Mouse (Mus musculus) thymus, postnatal 4 days (tissue): ENCODE data around the gene Fam243.

ENCODE experiments used
- DNase-seq: peaks from one replicate; pipeline ENCODE4 v3.0.0; 2021

The Fam243 gene

DNA sequence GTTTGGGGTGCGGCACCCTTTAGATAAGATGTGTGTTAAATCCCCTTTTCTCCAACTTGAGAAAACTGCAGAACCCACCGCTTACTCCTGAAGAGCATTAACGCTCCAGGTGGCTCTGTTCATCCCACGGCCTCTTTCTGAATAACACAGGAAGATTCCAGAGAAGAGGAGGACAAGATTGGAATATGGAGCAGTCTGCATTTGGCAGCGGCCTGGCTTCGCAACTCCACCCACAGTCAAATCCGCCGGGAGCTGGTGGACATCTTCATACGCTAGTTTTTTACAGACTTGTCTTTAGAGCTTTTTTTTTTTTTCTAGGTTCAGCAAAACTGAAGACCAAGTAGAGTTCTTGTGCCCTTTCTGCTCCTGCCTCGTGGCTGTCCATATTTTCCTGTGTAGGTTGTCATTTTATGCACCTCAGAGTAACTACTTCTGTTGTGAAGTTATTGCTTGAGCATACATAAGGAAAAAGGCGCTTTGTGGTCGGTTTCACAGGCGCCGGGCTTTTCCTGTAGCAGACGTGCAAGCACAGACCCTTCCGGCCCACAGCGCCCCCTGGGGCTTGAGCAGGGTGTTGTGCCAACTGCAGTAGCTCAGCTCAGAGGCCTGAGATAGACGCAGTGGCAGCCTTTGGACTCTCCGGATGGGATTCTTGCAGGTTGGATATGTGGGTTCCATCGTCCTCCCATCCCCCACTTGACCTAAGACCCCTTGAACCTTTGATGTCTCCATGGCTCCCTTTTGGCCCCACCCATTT, 1.7 kb downstream of the Fam243 start:
- peak; percentile 96 for DNase-seq

DNA sequence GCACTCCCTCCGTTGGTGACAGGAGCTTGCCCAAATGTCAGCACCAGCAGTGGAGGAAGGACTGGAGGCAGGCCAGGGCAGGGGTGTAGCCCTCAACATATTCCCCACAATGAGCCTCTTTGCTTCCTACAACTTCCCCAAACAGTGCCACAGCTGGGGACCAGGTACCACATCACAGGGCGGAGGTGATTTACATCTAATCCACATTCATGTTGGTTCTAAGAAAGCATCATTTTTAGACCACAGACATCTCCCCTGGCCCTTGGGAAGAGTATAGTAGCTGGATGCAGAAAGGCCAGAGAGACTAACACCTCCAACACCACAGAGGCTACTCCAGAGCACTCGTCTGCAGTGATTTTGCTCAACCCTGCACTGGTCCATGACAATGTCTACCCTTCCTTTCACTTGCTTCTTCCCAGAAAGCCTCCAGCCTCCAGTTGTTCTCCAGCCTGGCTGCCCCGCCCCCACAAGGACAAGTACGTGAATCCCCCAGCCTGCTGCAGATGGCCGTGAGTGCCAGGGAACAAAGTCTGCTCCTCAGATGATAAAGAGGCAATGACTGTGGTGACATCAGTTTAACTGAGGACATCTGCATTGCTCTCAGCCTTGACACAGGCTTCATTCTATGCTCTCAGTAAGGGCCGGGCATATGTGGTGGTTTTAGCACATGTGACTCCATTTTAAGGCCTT, 5.0 kb downstream of the Fam243 start:
- no peak for DNase-seq

DNA sequence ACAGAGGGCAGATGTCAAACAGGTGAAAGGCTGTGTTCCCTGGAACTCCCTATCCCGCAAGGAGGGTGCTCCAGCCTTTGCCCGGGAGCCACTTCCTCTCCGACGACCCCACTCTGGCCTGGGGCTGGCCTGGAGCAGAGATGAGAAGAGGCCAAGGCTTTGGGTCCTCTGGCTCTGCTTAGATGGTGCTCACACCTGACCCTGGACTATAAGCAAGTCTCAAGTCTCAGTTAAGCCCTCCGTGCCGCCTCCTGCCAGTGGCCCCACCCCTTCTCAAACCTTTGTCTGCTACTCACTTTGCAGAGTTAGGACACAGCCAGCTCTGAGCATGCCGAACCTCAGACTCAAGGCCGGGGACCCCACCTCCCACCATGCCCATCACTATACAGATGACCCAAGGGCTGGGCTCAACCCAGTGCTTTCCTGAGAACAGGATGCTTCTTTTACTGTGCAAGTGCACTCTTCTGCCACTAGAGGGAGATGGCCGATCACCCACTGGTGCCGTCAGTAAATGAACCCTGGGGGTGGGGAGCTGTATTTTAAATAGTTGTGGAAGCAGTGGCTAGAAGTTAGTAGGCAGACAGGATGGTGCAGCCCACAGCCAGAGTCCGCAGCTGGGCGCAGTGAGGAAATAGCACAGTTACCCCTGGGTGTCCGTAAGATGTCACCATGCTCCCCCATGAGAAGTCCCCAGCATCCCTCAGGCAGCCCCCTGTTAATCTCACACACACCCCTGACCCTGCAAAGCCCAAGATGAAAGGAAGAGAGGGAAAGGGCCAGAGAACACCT, 7.1 kb downstream of the Fam243 start:
- peak; percentile 51 for DNase-seq

DNA sequence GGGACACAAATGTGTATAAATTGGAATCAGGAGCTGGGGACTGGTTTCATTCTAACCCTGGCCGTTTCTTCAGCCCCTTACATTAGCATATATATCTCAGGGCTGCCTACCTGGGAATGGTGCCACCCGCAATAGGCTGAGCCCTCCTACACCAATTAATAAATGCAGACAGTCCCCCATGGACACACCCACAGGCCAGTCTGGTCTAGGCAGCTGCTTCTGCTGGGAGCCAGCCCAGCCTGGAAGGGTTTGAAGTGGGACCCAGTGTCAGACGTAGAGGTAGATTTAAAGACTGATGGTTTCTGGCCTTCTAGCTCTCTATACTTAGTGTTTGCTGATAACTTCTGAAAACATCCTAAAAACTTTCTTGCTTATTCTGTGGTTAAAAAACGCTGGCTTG, 12.1 kb downstream of the Fam243 start:
- no peak for DNase-seq

DNA sequence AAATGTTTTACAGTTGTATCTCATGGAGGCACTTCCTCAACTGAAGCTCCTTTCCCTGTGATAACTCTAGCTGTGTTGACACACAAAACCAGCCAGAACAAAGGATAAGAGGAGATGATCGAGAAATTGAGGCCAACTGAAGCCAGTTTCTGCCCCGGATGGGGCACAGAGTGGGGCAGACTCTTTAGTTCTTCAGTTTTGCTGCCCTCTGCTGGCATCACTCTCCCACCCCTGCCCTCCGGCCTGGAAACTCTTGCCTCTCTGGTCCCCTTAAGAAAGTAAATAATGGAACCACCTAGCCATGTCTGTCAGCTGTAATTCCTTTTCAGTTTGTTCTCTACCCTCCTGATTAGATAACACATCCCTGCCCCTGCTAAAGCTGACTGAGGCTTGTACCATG, 13.3 kb downstream of the Fam243 start:
- DNase-seq, result no peak

DNA sequence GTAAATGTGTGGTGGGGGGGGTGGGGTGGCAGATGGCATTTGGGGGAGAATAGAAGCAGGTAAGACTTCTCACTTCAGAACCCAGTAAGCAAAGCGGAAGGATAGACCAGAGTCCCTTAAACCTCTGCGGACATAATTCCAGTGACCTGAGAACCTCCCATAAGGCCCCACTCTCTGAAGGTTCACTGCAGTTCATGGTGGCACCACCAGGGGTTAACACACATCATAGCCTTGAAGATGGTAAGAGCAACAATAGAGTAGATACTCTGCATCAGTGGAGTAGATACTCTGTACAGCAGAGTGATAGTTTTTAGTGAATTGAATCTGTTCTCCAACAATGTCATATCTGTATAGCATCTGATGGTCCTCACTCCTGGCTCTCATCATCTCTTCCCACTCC, 15.7 kb downstream of the Fam243 start:
- DNase-seq, result peak; percentile 68

DNA sequence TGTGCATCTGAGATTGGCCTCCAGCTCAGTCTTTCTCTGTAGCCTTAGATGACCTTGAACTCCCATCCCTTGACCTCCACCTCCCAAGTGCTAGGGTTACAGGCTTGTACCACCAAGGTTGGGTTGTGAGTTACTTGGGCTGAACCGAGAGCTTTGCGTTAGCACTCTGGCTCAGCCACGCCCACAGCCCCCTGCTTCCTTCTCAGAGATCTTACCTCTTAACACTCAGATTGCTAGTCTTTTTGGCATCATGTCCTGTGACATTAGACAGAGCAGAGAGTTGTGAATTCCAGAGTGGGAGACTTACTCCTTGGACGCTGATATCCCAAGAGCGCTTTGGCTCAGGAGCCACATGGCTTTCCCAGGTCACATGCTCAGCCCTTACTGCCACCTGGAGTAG, 18.7 kb downstream of the Fam243 start:
- DNase-seq, result peak; percentile 30

DNA sequence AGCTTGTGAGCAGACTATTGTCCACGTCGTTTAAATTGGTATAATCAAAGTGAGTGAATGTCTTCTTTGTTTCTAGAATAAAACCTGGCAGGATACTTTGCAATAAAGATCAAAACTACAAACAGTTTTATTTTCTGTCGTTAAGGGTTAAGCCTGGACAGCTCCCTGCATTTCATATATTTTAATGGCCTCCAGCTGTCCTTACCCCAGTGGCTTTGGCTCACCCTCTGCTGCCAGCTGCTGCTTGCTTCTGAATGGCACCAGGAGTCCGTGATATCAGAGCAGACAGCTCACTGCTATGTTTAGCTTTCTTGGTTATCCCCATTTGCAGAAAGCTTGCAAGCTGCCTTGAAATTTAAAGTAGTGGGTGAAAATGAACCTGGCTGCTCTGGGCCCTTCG, 19.3 kb downstream of the Fam243 start:
- no peak for DNase-seq

DNA sequence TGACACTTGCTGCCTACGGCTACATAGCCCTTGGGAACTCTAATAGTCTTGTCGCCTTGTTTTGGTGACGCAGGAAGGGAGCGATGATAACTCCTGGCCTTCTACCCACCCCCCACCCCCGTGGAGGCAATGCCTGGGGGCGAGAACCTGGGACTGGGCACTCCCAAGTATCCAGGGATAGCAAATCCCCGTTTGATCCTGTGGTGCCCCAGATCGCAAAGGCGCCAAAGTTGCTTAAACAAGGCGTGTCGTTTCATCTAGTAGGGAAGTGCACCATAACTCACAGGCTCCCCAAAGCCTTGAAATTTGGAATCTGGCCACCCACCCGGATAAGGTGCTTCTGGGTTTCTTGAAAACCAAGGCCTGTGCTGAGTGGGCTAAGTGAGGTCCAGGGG, 19.8 kb downstream of the Fam243 start:
- no peak for DNase-seq

DNA sequence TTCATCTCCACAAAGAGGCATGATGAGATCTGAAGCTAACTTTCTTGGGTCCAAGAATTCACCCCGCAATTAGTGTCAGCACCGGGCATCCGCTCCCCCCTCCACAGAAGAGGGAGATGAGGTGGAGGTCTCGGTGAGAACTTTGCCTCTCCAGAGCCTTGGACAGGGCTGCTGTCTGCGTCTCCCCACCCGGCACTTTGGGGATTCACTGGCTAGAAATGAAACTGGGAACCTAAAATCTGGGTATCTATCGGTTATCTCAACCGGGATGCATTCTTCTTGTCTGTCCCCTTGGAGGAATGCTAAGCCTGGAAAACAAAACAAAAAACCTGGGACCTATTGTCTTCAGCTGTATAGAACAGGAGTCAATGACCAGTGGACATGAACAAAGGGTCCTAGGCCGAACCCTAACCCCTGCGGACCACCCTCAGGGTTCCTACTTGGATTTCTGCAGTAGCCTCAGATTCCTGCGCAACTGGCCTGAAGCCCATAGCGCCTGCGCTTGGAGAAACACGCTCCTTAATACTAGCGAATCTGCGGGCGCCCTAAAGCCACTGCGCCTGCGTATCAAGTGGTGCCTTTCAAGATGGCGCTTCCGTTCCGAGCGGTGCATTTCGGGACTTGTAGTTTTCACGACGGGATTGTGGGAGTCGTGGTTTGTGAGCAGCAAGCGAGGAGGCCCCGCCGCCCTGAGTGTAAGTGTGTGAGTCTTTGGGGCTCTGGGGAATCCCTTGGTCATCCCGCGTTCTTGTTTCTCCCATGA, 20.4 kb downstream of the Fam243 start, which contains the start of gene Smim11:
Smim11 (plus strand) TSS at position 638 of the 763 bp plus-strand sequence.
- DNase-seq, result peak; percentile 95

DNA sequence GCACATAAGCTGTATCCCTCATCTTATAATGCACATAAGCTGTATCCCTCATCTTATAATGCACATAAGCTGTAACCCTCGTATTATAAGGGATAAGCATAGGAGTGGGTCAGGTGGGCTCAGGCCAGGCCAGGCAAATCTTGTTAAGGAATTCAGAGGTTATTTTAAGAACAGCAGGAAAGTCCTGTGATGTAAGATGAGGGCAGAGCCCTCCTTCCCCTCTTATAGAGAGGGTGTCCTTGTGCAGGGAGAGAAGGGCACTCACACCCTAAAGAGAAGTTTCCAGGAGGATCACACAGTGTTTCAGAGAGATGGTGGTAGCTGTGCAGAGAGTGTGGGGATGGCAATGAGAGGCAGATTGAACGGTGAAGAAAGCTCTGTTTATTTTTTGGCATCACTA, 25.9 kb downstream of the Fam243 start:
- DNase-seq, result no peak

DNA sequence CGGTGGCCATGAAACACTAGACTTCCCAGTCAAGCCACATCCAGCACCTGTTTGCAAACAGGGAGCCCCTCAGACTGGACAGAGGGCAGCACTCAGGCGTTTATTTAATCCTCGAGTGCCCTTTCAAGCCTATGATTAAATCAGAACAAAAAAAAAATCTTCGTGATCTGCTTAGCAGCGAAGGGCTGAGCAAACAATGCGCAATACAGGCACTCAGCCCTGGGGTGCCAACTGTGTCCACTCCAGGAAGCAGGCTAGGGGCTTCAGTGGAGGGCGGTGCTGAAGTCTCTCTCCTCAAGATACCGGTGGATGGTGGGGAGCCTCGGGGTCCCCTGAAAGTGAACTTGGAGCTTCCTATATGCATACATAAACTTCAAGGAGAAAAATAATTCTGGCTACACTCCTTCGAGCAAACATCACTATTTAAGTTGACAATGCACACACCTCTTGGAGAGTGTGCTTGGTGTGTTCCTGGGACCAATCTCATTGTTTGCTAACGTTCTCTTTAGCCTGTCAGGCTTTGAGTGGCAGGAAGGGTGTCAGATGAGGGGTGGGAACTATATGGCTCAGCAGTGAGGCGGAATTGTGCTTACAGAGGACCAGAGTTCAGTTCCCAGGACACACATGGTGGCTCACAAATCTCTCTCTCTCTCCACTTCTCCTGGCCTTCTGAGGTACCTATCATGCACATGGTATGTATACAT, 26.8 kb downstream of the Fam243 start:
- no peak for DNase-seq

DNA sequence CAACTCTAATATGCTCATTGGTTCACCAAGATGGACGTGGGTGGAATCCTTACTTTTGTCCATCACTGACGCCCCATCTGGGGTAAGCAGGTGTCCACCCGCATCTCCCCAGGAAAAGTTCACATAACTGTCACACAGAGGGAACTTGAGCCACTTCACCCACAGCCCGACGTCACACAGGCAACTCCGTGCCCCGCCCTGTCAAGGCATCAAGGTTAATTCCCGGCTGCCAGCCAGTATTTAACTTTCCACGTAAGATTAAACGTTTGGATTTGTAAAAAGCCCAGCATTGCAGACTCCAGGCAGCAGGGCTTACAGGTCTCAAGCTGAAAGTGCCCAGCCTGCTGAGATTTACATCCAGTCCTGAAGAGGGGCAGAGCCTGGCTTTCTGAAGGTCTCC, 29.1 kb downstream of the Fam243 start, which contains the start of gene Kcne2:
Kcne2 (plus strand) TSS at position 289 of the 400 bp plus-strand sequence.
- DNase-seq, result no peak

DNA sequence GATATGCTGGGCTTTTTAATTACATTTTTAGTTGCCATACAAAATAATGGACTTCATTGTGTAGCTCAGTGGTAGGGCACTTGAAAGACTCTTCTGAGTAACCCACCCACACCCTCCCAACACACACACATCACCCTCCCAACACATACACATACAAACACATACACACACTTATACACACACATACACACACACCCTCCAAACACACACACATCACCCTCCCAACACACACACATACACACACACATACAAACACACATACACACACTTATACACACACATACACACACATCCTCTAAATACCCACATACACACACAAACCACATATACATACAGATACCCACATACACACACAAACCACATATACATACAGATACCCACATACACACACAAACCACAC, 31.2 kb downstream of the Fam243 start:
- DNase-seq, result no peak

DNA sequence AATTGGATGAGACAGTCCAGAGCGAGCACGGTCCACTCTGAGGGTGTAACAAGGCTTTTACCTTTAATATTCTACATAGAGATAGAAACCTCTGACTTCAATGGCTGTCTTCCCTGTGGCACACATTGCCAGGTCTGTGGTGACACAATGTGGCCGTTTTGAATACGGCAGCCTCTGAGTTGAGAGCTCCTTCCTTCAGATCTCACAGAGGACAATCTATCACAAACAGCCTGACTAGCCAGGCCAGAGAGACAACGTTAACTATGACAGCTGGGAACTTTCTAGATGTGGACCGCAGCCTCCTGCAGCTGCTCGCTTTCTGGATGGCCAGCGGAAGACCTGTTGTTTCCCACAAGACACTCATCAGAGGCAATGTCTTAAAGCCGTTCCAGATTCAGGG, 32.5 kb downstream of the Fam243 start:
- DNase-seq, result no peak

DNA sequence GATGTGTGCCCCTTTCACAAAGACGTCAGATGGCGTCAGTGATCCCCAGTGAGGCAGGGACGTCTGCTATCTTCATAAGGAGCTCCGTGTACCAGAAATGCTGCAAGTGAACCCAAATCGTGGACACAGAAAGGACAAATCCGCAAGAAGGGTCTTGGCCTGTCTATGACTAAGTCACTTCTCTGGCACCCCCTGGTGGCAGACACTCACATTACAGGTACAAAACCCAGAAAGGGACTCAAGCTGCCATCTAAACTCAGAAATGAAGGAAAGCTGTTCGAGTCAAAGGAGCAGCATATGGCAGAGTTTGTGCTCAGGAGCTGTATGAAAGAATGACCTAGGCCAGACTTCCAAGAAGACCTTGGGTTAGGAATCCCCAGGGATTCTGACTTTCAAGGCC, 34.6 kb downstream of the Fam243 start:
- DNase-seq, result peak; percentile 89

DNA sequence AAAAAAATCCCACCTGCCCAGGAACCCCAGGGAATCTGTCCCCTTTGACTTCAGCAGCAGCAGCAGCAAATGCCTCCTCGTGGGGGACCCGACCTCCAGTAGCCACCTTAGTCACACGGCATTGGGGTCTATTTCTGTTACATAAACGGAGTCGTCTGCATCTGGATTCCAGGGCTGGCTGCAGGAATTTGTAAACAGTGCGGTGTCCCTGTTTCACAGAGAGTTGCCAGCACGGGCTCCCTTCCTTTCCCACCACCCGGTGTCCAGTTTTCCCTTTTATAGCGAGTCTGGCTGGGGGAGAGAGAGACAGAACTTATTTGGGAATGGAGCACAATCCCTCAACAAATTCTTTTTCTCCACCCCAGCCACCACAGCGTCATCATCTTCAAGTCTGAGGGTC, 36.2 kb downstream of the Fam243 start:
- DNase-seq, result no peak

DNA sequence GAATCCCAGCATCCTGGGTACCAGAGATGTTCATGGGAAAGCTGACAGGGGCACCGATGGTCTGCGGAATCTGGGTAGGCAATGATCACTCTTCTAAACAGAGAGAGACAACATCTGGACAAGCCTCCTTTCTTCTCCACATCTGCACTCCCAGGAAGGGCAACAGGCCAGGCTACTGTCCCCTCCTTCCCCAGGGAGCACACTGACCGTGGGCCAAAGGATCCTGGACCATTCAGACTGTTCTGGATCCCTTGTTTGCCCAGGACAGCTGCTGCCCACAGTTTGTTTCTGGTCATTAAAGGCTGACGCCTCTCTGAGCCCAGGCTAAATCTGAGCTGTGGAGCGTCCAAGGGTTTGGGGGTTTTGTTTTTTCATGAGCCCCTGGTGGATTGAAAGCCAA, 38.6 kb downstream of the Fam243 start:
- DNase-seq, result no peak

DNA sequence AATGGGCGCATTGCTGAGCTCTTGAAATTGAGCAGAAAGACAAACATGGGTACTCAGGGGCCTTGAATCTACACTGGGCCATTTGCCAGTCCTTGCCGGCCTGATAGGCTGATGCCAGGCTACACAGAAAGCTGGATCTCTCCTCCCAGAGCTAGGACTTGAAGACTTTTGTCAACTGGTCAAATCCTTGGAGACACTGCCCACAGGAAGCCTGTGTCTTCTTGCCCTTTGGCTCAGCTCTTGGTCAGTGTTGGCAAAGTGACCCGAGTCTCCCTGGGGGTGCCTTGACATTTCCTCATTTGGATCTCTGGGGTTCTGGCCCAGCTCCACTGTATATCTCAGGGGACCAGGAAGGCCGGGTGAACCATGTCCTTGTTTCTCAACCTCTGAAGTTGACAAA, 45.7 kb downstream of the Fam243 start:
- no peak for DNase-seq

DNA sequence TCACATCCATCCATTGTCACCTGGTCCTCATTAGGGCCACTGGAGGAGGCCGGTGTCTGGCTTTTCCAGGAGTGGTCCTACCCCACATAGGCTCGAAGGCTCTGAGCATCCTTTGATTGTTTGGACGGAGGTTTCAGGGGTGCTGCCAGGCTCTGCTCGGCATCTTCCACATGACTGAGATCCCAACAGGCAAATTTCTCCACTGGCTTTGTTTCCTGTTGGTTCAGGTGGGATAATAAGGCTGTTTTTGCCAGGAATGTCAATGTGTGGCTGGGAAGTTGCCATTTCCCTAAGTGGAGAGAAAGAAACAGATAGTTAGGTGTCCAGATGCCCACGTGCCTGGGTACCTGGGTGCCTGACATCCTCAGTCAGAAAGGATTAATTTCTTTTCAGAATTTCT, 46.7 kb downstream of the Fam243 start:
- DNase-seq, result no peak
